Mouse (Mus musculus) megakaryocyte, embryonic 14.5 days (primary cell): Measurements from ENCODE around the gene Ahnak2.

Experiments
- FLI1 ChIP-seq: IDR thresholded peaks from 2 replicates; pipeline ENCODE4 v1.6.1; 2012; ENCODE audit warnings: low read length, inconsistent platforms, mixed read lengths
- GATA1 ChIP-seq: IDR thresholded peaks from 3 replicates; pipeline ENCODE4 v1.6.1; 2012; ENCODE audit warnings: mixed read lengths, low read length, inconsistent platforms, borderline replicate concordance

DNA sequence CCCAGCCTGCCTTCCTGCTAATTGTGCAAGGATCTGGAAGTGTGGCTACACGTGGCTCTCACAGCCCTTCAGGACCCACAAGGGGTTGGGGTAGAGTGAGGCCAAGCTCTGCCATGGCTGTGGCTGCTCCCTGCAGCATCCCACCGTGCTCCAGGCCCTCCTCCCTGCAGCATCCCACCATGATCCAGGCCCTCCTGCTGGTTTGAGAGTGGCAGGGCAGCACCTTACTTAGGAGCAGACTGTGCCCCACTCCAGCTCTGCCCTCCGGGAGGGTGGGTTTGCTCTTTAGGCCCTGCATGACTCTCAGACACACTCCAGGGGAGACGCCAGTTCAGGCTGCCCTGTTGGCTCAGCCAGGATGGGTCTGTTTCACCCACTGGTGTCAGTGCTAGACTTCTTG lies 32.1 kb downstream of the Ahnak2 start:
- TF ChIP-seq GATA1 (no peak), FLI1 (no peak)
